Mouse (Mus musculus) neural tube, embryonic 11.5 days (tissue): ENCODE results near the gene Ryr2. TPM values are rescaled to one million over a fixed set of nuclear protein-coding genes. Genes with fewer than 3 reads are reported as not detected.

Source experiments
- ATAC-seq: fragments of 200-750 bp; cut with Nextera tagmentation; 2 replicates; pipeline ENCODE4 v1.8.0; 2017; ENCODE audit warnings: moderate number of reproducible peaks, mild to moderate bottlenecking, moderate TSS enrichment, moderate library complexity; ENCODE audit not compliant: insufficient read depth, low FRiP score, low TSS enrichment
- DNase-seq: peaks from one replicate; pipeline ENCODE4 v3.0.0-alpha.2; 2015; ENCODE audit warnings: low spot score
- H3K27ac ChIP-seq: fragments of 300-500 bp; sonication (generic); 2 replicates; pipeline ENCODE4 v1.5.1; 2014; ENCODE audit warnings: low read depth, mild to moderate bottlenecking, low read length
- H3K27me3 ChIP-seq: fragments of 300-500 bp; sonication (generic); 2 replicates; pipeline ENCODE4 v1.6.1; 2014; ENCODE audit warnings: mild to moderate bottlenecking, low read length, mixed read lengths; ENCODE audit not compliant: control insufficient read depth, insufficient read depth
- H3K36me3 ChIP-seq: fragments of 300-500 bp; sonication (generic); 2 replicates; pipeline ENCODE4 v1.6.1; 2014; ENCODE audit warnings: mild to moderate bottlenecking, low read length, moderate library complexity, mixed read lengths; ENCODE audit not compliant: control insufficient read depth, insufficient read depth
- H3K4me1 ChIP-seq: fragments of 300-500 bp; sonication (generic); 2 replicates; pipeline ENCODE4 v1.6.1; 2014; ENCODE audit warnings: low read length, mixed read lengths; ENCODE audit not compliant: control insufficient read depth, insufficient read depth
- H3K4me2 ChIP-seq: fragments of 300-500 bp; sonication (generic); 2 replicates; pipeline ENCODE4 v1.6.1; 2014; ENCODE audit warnings: low read depth, mild to moderate bottlenecking, moderate library complexity
- H3K4me3 ChIP-seq: fragments of 300-500 bp; sonication (generic); 2 replicates; pipeline ENCODE4 v1.5.1; 2014; ENCODE audit warnings: low read depth, low read length
- H3K9ac ChIP-seq: fragments of 300-500 bp; sonication (generic); 2 replicates; pipeline ENCODE4 v1.6.1; 2014; ENCODE audit warnings: mild to moderate bottlenecking, low read length
- H3K9me3 ChIP-seq: fragments of 300-500 bp; sonication (generic); 2 replicates; pipeline ENCODE4 v1.6.1; 2016; ENCODE audit warnings: low read length; ENCODE audit not compliant: control insufficient read depth
- WGBS: fragments of 180-500 bp; shearing (Covaris S2); extraction: QIAGEN DNeasy Blood & Tissue Kit; methylation state at CpG from one replicate; pipeline ENCODE4 v1.1.7; 2014; 5-methylcytosine and 5-hydroxymethylcytosine counted together
- polyA plus RNA-seq: library from polyadenylated mRNA; unstranded; fragments of >200 nt; fragmentation: Nextera tagmentation; extraction: Ambion mirVana; gene quantifications from 2 replicates; pipeline ENCODE4 v1.2.1, GENCODE M21; 2014

Ryr2 gene
- polyA plus RNA-seq, 1 experiment from 2014 or later, result 0.34 TPM

GRCm38 (mm10) chr13:11928709-11929108, 178.0 kb downstream of the Ryr2 start:
- Histone ChIP-seq H3K36me3 (no peaks in the 10 kb centered on the region), H3K9ac (no peak overlapping the region), H3K4me1 (no peaks in the 10 kb centered on the region), H3K27ac (no peak overlapping the region), H3K4me2 (no peak overlapping the region), H3K4me3 (no peak overlapping the region), H3K9me3 (no peaks in the 10 kb centered on the region), H3K27me3 (no peaks in the 10 kb centered on the region)
- WGBS, result 95% methylated on average over 3 of the region's 3 CpGs
- no peak for DNase-seq
- no peak for ATAC-seq

- Histone ChIP-seq H3K9me3 (no peaks in the 10 kb centered on the region), H3K27me3 (no peaks in the 10 kb centered on the region), H3K36me3 (no peaks in the 10 kb centered on the region), H3K9ac (no peak overlapping the region), H3K4me2 (no peak overlapping the region), H3K4me3 (no peak overlapping the region), H3K4me1 (no peaks in the 10 kb centered on the region), H3K27ac (no peak overlapping the region)
- no peak for ATAC-seq
- WGBS, result 87% methylated on average over 4 of the region's 4 CpGs
- no peak for DNase-seq
Observed at GRCm38 (mm10) chr13:11927727-11928126, 179.0 kb downstream of the Ryr2 start.

DNA sequence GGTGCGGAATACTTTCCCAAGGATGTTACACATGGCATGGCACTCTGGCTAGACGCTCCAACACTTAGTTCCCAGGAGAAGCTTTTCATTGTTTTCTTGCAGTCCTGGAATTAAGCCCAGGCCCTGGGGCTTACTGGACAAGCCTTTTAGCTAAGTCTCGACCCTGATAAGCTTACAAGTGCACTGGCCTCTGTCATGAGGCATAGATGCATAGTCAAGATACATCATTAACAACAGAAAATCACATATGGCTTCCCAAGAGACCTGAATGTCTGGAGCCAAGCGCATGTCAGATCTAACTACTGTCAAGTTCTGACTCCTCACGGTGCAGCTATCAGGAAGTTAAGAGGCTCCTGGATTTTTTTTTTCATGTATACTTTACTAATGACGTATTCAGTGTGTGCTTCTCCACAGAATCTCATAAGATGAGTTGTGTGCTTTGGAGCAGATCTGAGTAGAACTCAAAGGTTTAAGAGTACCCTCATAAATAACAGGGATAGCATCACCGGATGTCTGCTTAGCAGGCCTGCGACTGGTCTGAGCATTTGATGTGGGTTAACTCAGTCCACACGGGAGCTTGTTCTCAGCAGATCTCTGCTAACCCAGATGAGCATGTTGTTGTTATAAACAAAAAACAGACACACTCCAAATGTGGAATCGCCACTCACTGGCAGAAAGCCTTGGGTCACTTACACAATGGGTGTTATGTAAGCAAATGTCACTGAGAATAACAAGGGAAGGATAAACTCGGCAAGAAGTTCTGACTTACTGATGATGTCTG, 179.8 kb downstream of the Ryr2 start:
- H3K4me2 ChIP-seq, result no peak overlapping the region
- H3K4me3 ChIP-seq, result no peak overlapping the region
- DNase-seq (no peak), ATAC-seq (no peak)
- no peaks in the 10 kb centered on the region for H3K9me3 ChIP-seq
- no peak overlapping the region for H3K27ac ChIP-seq
- H3K4me1 ChIP-seq, result no peaks in the 10 kb centered on the region
- H3K27me3 ChIP-seq, result no peaks in the 10 kb centered on the region
- WGBS, result 85% methylated on average over 11 of the region's 11 CpGs
- H3K36me3 ChIP-seq, result no peaks in the 10 kb centered on the region
- no peak overlapping the region for H3K9ac ChIP-seq

DNA sequence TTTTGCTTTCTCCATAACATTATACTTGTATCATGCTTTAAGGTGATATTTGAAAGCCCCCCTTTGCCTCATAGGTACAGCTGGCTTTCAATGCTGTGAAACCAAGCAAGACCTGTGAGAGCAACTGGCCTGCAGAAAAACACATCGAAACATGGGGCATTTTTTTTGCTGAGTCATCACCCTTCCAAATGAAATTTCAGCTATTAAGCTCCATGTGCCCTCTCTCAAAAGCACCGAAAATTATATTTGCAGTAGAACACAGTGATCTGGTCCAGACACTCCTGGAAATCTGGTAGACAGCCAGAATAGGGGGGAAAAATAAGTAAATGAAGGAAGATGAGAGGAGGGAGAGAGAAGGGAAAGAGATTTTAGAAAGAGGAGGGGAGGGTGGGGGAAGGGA, 180.5 kb downstream of the Ryr2 start:
- no peak for ATAC-seq
- Histone ChIP-seq H3K36me3 (no peaks in the 10 kb centered on the region), H3K9ac (no peak overlapping the region), H3K9me3 (no peaks in the 10 kb centered on the region), H3K27ac (no peak overlapping the region), H3K4me2 (no peak overlapping the region), H3K4me1 (no peaks in the 10 kb centered on the region), H3K4me3 (no peak overlapping the region), H3K27me3 (no peaks in the 10 kb centered on the region)
- 87% methylated on average over 2 of the region's 2 CpGs for WGBS
- DNase-seq, result no peak

DNA sequence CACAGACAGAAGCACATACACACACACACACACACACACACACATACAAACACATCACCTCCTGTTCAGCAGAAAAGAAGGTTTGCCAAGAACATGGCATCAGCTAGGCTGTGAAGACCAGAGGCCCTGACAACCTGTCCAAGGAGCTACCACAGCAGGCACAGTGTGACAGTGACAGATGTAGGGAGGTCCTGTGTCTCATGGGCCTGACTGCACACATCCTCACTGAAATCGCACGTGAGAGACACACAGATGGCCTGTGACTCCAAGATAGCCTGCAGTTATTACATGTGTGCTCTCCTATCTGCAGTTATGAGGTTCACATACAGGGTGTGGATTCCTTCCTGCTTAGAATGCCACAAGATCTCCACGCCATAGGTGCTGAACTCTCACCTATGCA, 182.0 kb downstream of the Ryr2 start:
- no peak overlapping the region for H3K27ac ChIP-seq
- no peaks in the 10 kb centered on the region for H3K36me3 ChIP-seq
- no peak overlapping the region for H3K4me2 ChIP-seq
- no peaks in the 10 kb centered on the region for H3K4me1 ChIP-seq
- 81% methylated on average over 3 of the region's 3 CpGs for WGBS
- no peak for ATAC-seq
- no peak overlapping the region for H3K9ac ChIP-seq
- no peak for DNase-seq
- H3K9me3 ChIP-seq, result no peaks in the 10 kb centered on the region
- H3K4me3 ChIP-seq, result no peak overlapping the region
- no peaks in the 10 kb centered on the region for H3K27me3 ChIP-seq

GRCm38 (mm10) chr13:11920495-11920894, 186.2 kb downstream of the Ryr2 start:
- ATAC-seq, result no peak
- no peak for DNase-seq
- Histone ChIP-seq H3K27me3 (no peaks in the 10 kb centered on the region), H3K4me1 (no peaks in the 10 kb centered on the region), H3K9me3 (no peaks in the 10 kb centered on the region), H3K36me3 (no peaks in the 10 kb centered on the region), H3K9ac (no peak overlapping the region), H3K4me2 (no peak overlapping the region), H3K27ac (no peak overlapping the region), H3K4me3 (no peak overlapping the region)
- 53% methylated on average over 1 of the region's 1 CpGs for WGBS

DNA sequence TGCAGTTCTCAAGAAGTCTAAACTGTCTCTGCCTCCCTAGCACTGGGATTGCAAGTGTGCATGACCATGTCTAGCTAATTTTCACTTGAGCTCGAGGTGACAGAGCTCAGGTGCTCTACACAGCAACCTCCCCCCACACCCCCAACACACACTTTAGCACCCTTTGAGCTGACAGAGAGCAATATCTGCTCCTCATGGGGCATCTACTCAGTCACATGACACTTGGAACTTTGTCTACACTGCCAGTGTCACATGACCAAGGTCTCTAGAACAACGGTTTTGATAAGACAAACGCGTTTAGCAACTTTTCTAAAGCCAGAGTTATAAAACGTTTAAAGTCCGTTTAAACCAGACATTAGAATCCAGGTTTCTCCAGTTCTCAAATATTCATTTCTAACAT, 187.3 kb downstream of the Ryr2 start:
- no peak overlapping the region for H3K9ac ChIP-seq
- H3K36me3 ChIP-seq, result no peaks in the 10 kb centered on the region
- no peak overlapping the region for H3K4me3 ChIP-seq
- no peak for ATAC-seq
- no peak overlapping the region for H3K4me2 ChIP-seq
- DNase-seq, result no peak
- WGBS, result 90% methylated on average over 6 of the region's 6 CpGs
- H3K27me3 ChIP-seq, result no peaks in the 10 kb centered on the region
- H3K9me3 ChIP-seq, result no peaks in the 10 kb centered on the region
- no peaks in the 10 kb centered on the region for H3K4me1 ChIP-seq
- H3K27ac ChIP-seq, result no peak overlapping the region

DNA sequence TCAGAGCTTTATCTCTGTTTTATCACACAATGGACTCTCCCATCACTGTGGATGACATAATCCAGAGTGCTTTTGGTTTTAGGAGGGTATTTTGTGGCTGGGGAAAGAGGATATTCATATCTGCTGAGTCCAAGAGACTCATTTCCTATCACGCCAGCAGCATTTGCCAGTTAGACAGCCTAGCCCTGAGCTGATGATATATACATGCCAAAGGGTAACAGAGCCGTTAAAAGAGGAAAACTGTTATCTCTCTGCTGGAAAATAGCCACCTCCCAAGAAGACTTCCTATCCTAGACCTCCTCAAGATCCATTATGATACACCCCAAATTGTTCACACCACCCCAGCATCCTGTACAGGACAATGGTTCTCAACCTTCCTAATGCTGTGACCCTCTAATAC, 191.1 kb downstream of the Ryr2 start:
- Histone ChIP-seq H3K36me3 (no peaks in the 10 kb centered on the region), H3K9me3 (no peaks in the 10 kb centered on the region), H3K27ac (no peak overlapping the region), H3K4me3 (no peak overlapping the region), H3K9ac (no peak overlapping the region), H3K4me1 (no peaks in the 10 kb centered on the region), H3K4me2 (no peak overlapping the region), H3K27me3 (no peaks in the 10 kb centered on the region)
- 83% methylated on average over 2 of the region's 2 CpGs for WGBS
- DNase-seq (no peak), ATAC-seq (no peak)

DNA sequence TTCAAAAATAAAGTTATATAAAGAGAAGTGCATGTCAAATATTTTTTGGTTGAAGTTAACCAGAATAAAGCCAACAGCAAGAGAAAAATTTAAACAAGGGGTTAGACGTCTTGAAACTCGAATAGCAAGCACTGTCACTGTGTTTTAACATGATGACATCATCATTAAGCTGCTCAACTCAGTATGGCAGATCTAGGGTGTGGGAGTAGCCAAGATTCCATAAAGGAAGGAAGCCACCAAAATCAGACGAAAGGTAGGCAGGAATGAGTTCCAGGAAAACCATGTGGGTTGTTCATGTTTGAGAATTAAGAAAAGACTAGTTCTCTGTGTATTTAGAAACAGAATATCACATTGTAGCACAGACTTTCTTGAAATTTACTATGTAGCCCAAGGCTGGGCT, 192.1 kb downstream of the Ryr2 start:
- H3K9ac ChIP-seq, result no peak overlapping the region

More for the DNA sequence above, 192.1 kb downstream of the Ryr2 start:
- Histone ChIP-seq H3K27ac (no peak overlapping the region), H3K4me1 (no peaks in the 10 kb centered on the region), H3K36me3 (no peaks in the 10 kb centered on the region), H3K4me3 (no peak overlapping the region), H3K27me3 (no peaks in the 10 kb centered on the region), H3K9me3 (no peaks in the 10 kb centered on the region), H3K4me2 (no peak overlapping the region)
- ATAC-seq (no peak), DNase-seq (no peak)
- 91% methylated on average over 3 of the region's 3 CpGs for WGBS
